In genomic region chr1:39025142-39025541, GRCm38 (mm10) we compare ENCODE assay signal across 8 mouse cellular contexts. TPM values are rescaled to one million over a fixed set of nuclear protein-coding genes. Genes with fewer than 3 reads are reported as not detected.
DNase-seq lines count a peak whose midpoint lies in the region; ATAC-seq and TF ChIP-seq lines count a peak whose summit lies in the region.

No protein-coding gene starts in this region.

- H3K4me3 ChIP-seq in liver, embryonic 14.5 days (ENCODE audit: insufficient read depth in 1 of 2, low read depth in 2 of 2, low read length in 2 of 2), result no peak overlapping the region
- H3K4me3 ChIP-seq in liver, embryonic 11.5 days (ENCODE audit: low read depth, low read length), result no peak overlapping the region
- H3K4me3 ChIP-seq in intestine, postnatal 0 days (ENCODE audit: low read depth, low read length), result no peak overlapping the region
- peak overlapping the region; percentile 14 for H3K4me3 ChIP-seq in thymus, adult 2 months (ENCODE audit: control insufficient read depth, insufficient read depth, low read length)

- H3K4me1 ChIP-seq in liver, embryonic 14.5 days (replicated peaks; ENCODE audit: control insufficient read depth in 2 of 2, insufficient read depth in 2 of 2, low read length in 1 of 2), result no peaks in the 10 kb centered on the region; a peak in 1 of 4 replicates
- H3K4me1 ChIP-seq in liver, embryonic 11.5 days (replicated peaks; ENCODE audit: control insufficient read depth, insufficient read depth, low read length), result no peaks in the 10 kb centered on the region
- peaks cover 3% of the 10 kb centered on the region; the same call in 1 of the 2 replicates for H3K4me1 ChIP-seq in intestine, postnatal 0 days (replicated peaks; ENCODE audit: control insufficient read depth, insufficient read depth, low read length)
- peaks cover 62% of the 10 kb centered on the region for H3K4me1 ChIP-seq in thymus, adult 2 months (replicated peaks; ENCODE audit: control insufficient read depth, insufficient read depth, low read length)

- H3K36me3 ChIP-seq in liver, embryonic 14.5 days (replicated peaks; ENCODE audit: control insufficient read depth, insufficient read depth, low read depth), result no peaks in the 10 kb centered on the region
- no peaks in the 10 kb centered on the region for H3K36me3 ChIP-seq in liver, embryonic 11.5 days (ENCODE audit: control insufficient read depth, insufficient read depth, low read length)
- H3K36me3 ChIP-seq in intestine, postnatal 0 days (ENCODE audit: control insufficient read depth, insufficient read depth), result no peaks in the 10 kb centered on the region
- H3K36me3 ChIP-seq in thymus, adult 2 months (ENCODE audit: control insufficient read depth, insufficient read depth, low read length), result no peaks in the 10 kb centered on the region

- no peak for ATAC-seq in liver, embryonic 14.5 days (ENCODE audit: insufficient read depth)
- ATAC-seq in liver, embryonic 11.5 days (replicated peaks; ENCODE audit: low FRiP score), result no peak
- peak; percentile 53; the same call in 1 of the 2 replicates for ATAC-seq in intestine, postnatal 0 days

- H3K9me3 ChIP-seq in liver, embryonic 14.5 days (ENCODE audit: control insufficient read depth, low read length), result no peaks in the 10 kb centered on the region
- no peaks in the 10 kb centered on the region for H3K9me3 ChIP-seq in liver, embryonic 11.5 days (ENCODE audit: control insufficient read depth, low read length)
- H3K9me3 ChIP-seq in intestine, postnatal 0 days (ENCODE audit: control insufficient read depth), result no peaks in the 10 kb centered on the region

- no peak overlapping the region for H3K27ac ChIP-seq in liver, embryonic 14.5 days
- H3K27ac ChIP-seq in liver, embryonic 11.5 days (ENCODE audit: low read depth, low read length), result no peak overlapping the region
- no peak overlapping the region for H3K27ac ChIP-seq in intestine, postnatal 0 days (ENCODE audit: low read depth, low read length)
- H3K27ac ChIP-seq in thymus, adult 2 months (ENCODE audit: control insufficient read depth, insufficient read depth, low read length), result peak overlapping the region; percentile 94

- no peak for TF ChIP-seq EP300 in liver, embryonic 14.5 days (IDR thresholded peaks at IDR 0.05; ENCODE audit: low read depth)

- no peak overlapping the region for H3K9ac ChIP-seq in liver, embryonic 14.5 days (replicated peaks)
- no peak overlapping the region for H3K9ac ChIP-seq in liver, embryonic 11.5 days (ENCODE audit: low read depth, low read length)
- H3K9ac ChIP-seq in intestine, postnatal 0 days (ENCODE audit: low read depth, low read length), result no peak overlapping the region

- H3K27me3 ChIP-seq in liver, embryonic 14.5 days (ENCODE audit: control insufficient read depth, insufficient read depth, low read length), result no peaks in the 10 kb centered on the region
- no peaks in the 10 kb centered on the region for H3K27me3 ChIP-seq in liver, embryonic 11.5 days (replicated peaks; ENCODE audit: control insufficient read depth, insufficient read depth, low read length)
- no peaks in the 10 kb centered on the region for H3K27me3 ChIP-seq in intestine, postnatal 0 days (replicated peaks; ENCODE audit: control insufficient read depth, insufficient read depth, low read length)
- H3K27me3 ChIP-seq in thymus, adult 2 months (ENCODE audit: control insufficient read depth, insufficient read depth, low read length), result no peaks in the 10 kb centered on the region

- no peak for TF ChIP-seq POLR2A in thymus, adult 2 months (IDR thresholded peaks at IDR 0.05; ENCODE audit: control insufficient read depth, extremely low read depth, insufficient read depth, low read length, poor library complexity)

- WGBS in liver, embryonic 14.5 days (ENCODE audit: insufficient replicate concordance), result 21% methylated on average over 7 of the region's 7 CpGs
- 43% methylated on average over 7 of the region's 7 CpGs for WGBS in liver, embryonic 11.5 days
- WGBS in intestine, postnatal 0 days, result 42% methylated on average over 7 of the region's 7 CpGs
- 1% methylated on average over 7 of the region's 7 CpGs for WGBS in thymus, adult 2 months

- peak overlapping the region; percentile 24; the same call in 1 of the 2 replicates for H3K4me2 ChIP-seq in liver, embryonic 14.5 days (ENCODE audit: low read depth)
- H3K4me2 ChIP-seq in liver, embryonic 11.5 days, result no peak overlapping the region
- H3K4me2 ChIP-seq in intestine, postnatal 0 days (replicated peaks; ENCODE audit: low read depth), result peak overlapping the region; percentile 17; the same call in 1 of the 2 replicates

- TF ChIP-seq CTCF in liver, embryonic 14.5 days (IDR thresholded peaks at IDR 0.05; ENCODE audit: low read depth), result no peak
- no peak for TF ChIP-seq CTCF in intestine, postnatal 0 days (IDR thresholded peaks at IDR 0.05; ENCODE audit: low read depth)
- TF ChIP-seq CTCF in thymus, adult 2 months (IDR thresholded peaks at IDR 0.05; ENCODE audit: borderline replicate concordance, control insufficient read depth, extremely low read depth, insufficient read depth, low read length, poor library complexity), result no peak

- no peak for DNase-seq in liver, embryonic 14.5 days (ENCODE audit: low read depth in 3 of 3, low spot score in 3 of 3)
- no peak for DNase-seq in liver, embryonic 11.5 days (ENCODE audit: low spot score)
- DNase-seq in cerebellum, adult 18-20 months, result peak; percentile 26 to 55
- DNase-seq in thymus, adult 2 months, result peak; percentile 89
- no peak for DNase-seq in right cerebral cortex, postnatal 36 days (ENCODE audit: low spot score in 2 of 2)
- DNase-seq in frontal cortex, postnatal 25 days (ENCODE audit: low spot score in 2 of 2), result no peak
- DNase-seq in B cell, adult 2 months, result no peak

RNA-seq across cellular contexts. Expression of gene Pdcl3, which starts 39.7 kb away (rescaled TPM):
- polyA plus RNA-seq in liver, embryonic 14.5 days (2012; rRNA removed), result 11.6 and 24.1 TPM in 2 replicates
- 30.6 and 36.3 TPM in 2 replicates for polyA plus RNA-seq in liver, embryonic 14.5 days (2014; fragmentation: Nextera tagmentation; extraction: Ambion mirVana)
- 95.5 and 104 TPM in 2 replicates for polyA plus RNA-seq in liver, embryonic 11.5 days (2014; fragmentation: Nextera tagmentation; extraction: Ambion mirVana)
- polyA plus RNA-seq in intestine, postnatal 0 days (2015; fragmentation: Nextera tagmentation; extraction: Ambion mirVana), result 125 and 126 TPM in 2 replicates
- polyA plus RNA-seq in thymus, adult 2 months (2012; rRNA removed), result 18.0 and 22.2 TPM in 2 replicates

Comparison
In these comparisons a context has a peak if more than half of its experiments do, and no peak if none do; other contexts are left out.
1. DNase-seq: peak in cerebellum, adult 18-20 months (2 of 2) and thymus, adult 2 months (single experiment); none in liver, embryonic 14.5 days (0 of 3), liver, embryonic 11.5 days (single experiment), right cerebral cortex, postnatal 36 days (0 of 2), frontal cortex, postnatal 25 days (0 of 2) and B cell, adult 2 months (0 of 2).